Mouse (Mus musculus) liver, embryonic 14.5 days (tissue): ENCODE data around the gene Jph3. TPM values are rescaled to one million over a fixed set of nuclear protein-coding genes. Genes with fewer than 3 reads are reported as not detected.

Experiments used
- ATAC-seq: fragments of 200-750 bp; cut with Nextera tagmentation; 2 replicates; pipeline ENCODE4 v1.8.0; 2017; ENCODE audit warnings: moderate number of reproducible peaks, mild to moderate bottlenecking, moderate library complexity; ENCODE audit not compliant: insufficient read depth
- DNase-seq, 3 experiments: peaks; one replicate each; pipeline ENCODE4 v3.0.0-alpha.2; 2012 to 2013; ENCODE audit warnings: low read depth in 3 of 3, low spot score in 3 of 3
- H3K27ac ChIP-seq: fragments of 300-500 bp; sonication (generic); 2 replicates; pipeline ENCODE4 v1.5.1; 2014; ENCODE audit warnings: moderate library complexity, mild to moderate bottlenecking, control low read depth, inconsistent platforms
- H3K27me3 ChIP-seq: fragments of 300-500 bp; sonication (generic); 2 replicates; pipeline ENCODE4 v1.6.1; 2014; ENCODE audit warnings: mild to moderate bottlenecking, low read length, moderate library complexity; ENCODE audit not compliant: control insufficient read depth, insufficient read depth
- H3K36me3 ChIP-seq: fragments of 300-500 bp; sonication (generic); replicated peaks from 2 replicates; pipeline ENCODE4 v1.6.1; 2014; ENCODE audit warnings: low read depth; ENCODE audit not compliant: control insufficient read depth, insufficient read depth
- H3K4me1 ChIP-seq, 2 experiments: fragments of 200-500 bp in 1 of 2; fragments of 300-500 bp in 1 of 2; sonication (generic) in 1 of 2; replicated peaks; 2 replicates each; pipeline ENCODE4 v1.6.1; 2012 to 2014; ENCODE audit warnings: antibody characterized with exemption in 1 of 2, inconsistent platforms in 1 of 2, low read length in 1 of 2; ENCODE audit not compliant: control insufficient read depth in 2 of 2, insufficient read depth in 2 of 2
- H3K4me2 ChIP-seq: fragments of 300-500 bp; sonication (generic); 2 replicates; pipeline ENCODE4 v1.6.1; 2014; ENCODE audit warnings: low read depth, mild to moderate bottlenecking, control low read depth, moderate library complexity
- H3K4me3 ChIP-seq, 2 experiments: fragments of 200-500 bp in 1 of 2; fragments of 300-500 bp in 1 of 2; sonication (generic) in 1 of 2; 2 replicates each; pipeline ENCODE4 v1.5.1; 2012 to 2014; ENCODE audit warnings: low read depth in 2 of 2, low read length in 2 of 2, mild to moderate bottlenecking in 2 of 2, control low read depth in 1 of 2, inconsistent platforms in 1 of 2, moderate library complexity in 1 of 2; ENCODE audit not compliant: insufficient read depth in 1 of 2
- H3K9ac ChIP-seq: fragments of 300-500 bp; sonication (generic); replicated peaks from 2 replicates; pipeline ENCODE4 v1.6.1; 2014; ENCODE audit warnings: mild to moderate bottlenecking, control low read depth, moderate library complexity
- H3K9me3 ChIP-seq: fragments of 300-500 bp; sonication (generic); 2 replicates; pipeline ENCODE4 v1.6.1; 2016; ENCODE audit warnings: low read length, mixed read lengths; ENCODE audit not compliant: control insufficient read depth
- CTCF ChIP-seq: IDR thresholded peaks from 2 replicates; pipeline ENCODE4 v1.5.1; 2016; ENCODE audit warnings: antibody characterized with exemption, low read depth, control low read depth
- EP300 ChIP-seq: IDR thresholded peaks from 2 replicates; pipeline ENCODE4 v1.6.1; 2016; ENCODE audit warnings: antibody characterized with exemption, low read depth
- WGBS: fragments of 180-500 bp; shearing (Covaris S2); extraction: QIAGEN DNeasy Blood & Tissue Kit; methylation state at CpG from one replicate; pipeline ENCODE4 v1.1.7; 2014; ENCODE audit not compliant: insufficient replicate concordance; 5-methylcytosine and 5-hydroxymethylcytosine counted together
- polyA plus RNA-seq, 2 experiments: library from polyadenylated mRNA; depleted of rRNA in 1 of 2; stranded (reverse) in 1 of 2; unstranded in 1 of 2; fragments of >200 nt; fragmentation: Nextera tagmentation in 1 of 2; extraction: Ambion mirVana in 1 of 2; gene quantifications; 2 replicates each; pipeline versions ENCODE4 v1.2.1 to v1.2.3; 2012 to 2014

The Jph3 gene
- polyA plus RNA-seq, 2 experiments: not detected

- WGBS: 39% methylated on average over 3 of the region's 3 CpGs
- H3K36me3 ChIP-seq: no peaks in the 10 kb centered on the region
- H3K9me3 ChIP-seq: no peaks in the 10 kb centered on the region
- TF ChIP-seq EP300 (no peak), CTCF (peak; percentile 51)
- no peak overlapping the region for H3K4me2 ChIP-seq
- H3K4me3 ChIP-seq: no peak overlapping the region
- ATAC-seq (no peak), DNase-seq (no peak)
- H3K27me3 ChIP-seq: no peaks in the 10 kb centered on the region
- no peak overlapping the region for H3K27ac ChIP-seq
- no peak overlapping the region for H3K9ac ChIP-seq
- H3K4me1 ChIP-seq: no peaks in the 10 kb centered on the region
Measured at GRCm38 (mm10) chr8:121750512-121750911, 21.1 kb downstream of the Jph3 start.

- DNase-seq (peak; percentile 44 to 51 (median 44)), ATAC-seq (no peak)
- TF ChIP-seq EP300 (no peak), CTCF (peak; percentile 99)
- no peak overlapping the region for H3K9ac ChIP-seq
- H3K4me2 ChIP-seq: no peak overlapping the region
- no peak overlapping the region for H3K27ac ChIP-seq
- no peaks in the 10 kb centered on the region for H3K9me3 ChIP-seq
- H3K36me3 ChIP-seq: no peaks in the 10 kb centered on the region
- H3K4me1 ChIP-seq: no peaks in the 10 kb centered on the region
- no peaks in the 10 kb centered on the region for H3K27me3 ChIP-seq
- H3K4me3 ChIP-seq: no peak overlapping the region
- 10% methylated on average over 3 of the region's 3 CpGs for WGBS
Measured at GRCm38 (mm10) chr8:121751407-121751806, 22.0 kb downstream of the Jph3 start.

- DNase-seq: no peak
- Histone ChIP-seq H3K9ac (no peak overlapping the region), H3K4me3 (no peak overlapping the region), H3K4me1 (no peaks in the 10 kb centered on the region), H3K27me3 (no peaks in the 10 kb centered on the region), H3K36me3 (no peaks in the 10 kb centered on the region), H3K4me2 (no peak overlapping the region), H3K9me3 (no peaks in the 10 kb centered on the region), H3K27ac (no peak overlapping the region)
- TF ChIP-seq CTCF: no peak
- no peak for TF ChIP-seq EP300
- no peak for ATAC-seq
- WGBS: 52% methylated on average over 12 of the region's 12 CpGs
Measured at GRCm38 (mm10) chr8:121758470-121758869, 29.0 kb downstream of the Jph3 start.

GRCm38 (mm10) chr8:121760484-121760883 lies 31.1 kb downstream of the Jph3 start:
- Histone ChIP-seq H3K9me3 (no peaks in the 10 kb centered on the region), H3K4me1 (no peaks in the 10 kb centered on the region), H3K4me3 (no peak overlapping the region), H3K9ac (no peak overlapping the region), H3K27me3 (no peaks in the 10 kb centered on the region), H3K4me2 (no peak overlapping the region), H3K27ac (no peak overlapping the region), H3K36me3 (no peaks in the 10 kb centered on the region)
- no peak for DNase-seq
- TF ChIP-seq EP300 (no peak), CTCF (no peak)
- ATAC-seq: no peak
- 58% methylated on average over 7 of the region's 7 CpGs for WGBS

- Histone ChIP-seq H3K9ac (no peak overlapping the region), H3K27me3 (no peaks in the 10 kb centered on the region), H3K9me3 (no peaks in the 10 kb centered on the region), H3K36me3 (no peaks in the 10 kb centered on the region), H3K4me3 (no peak overlapping the region), H3K27ac (no peak overlapping the region), H3K4me2 (no peak overlapping the region), H3K4me1 (no peaks in the 10 kb centered on the region)
- TF ChIP-seq CTCF: no peak
- TF ChIP-seq EP300: no peak
- 26% methylated on average over 10 of the region's 10 CpGs for WGBS
- ATAC-seq (no peak), DNase-seq (peak; percentile 24 to 28 (median 28))
Measured at GRCm38 (mm10) chr8:121761480-121761879, 32.1 kb downstream of the Jph3 start.
